Mouse (Mus musculus) neural tube, embryonic 15.5 days (tissue): Measurements from ENCODE around the gene Cdhr5. TPM values are rescaled to one million over a fixed set of nuclear protein-coding genes. Genes with fewer than 3 reads are reported as not detected.

ENCODE experiments used
- ATAC-seq: fragments of 200-750 bp; cut with Nextera tagmentation; 2 replicates; pipeline ENCODE4 v1.8.0; 2017; ENCODE audit warnings: mild to moderate bottlenecking, moderate TSS enrichment, moderate library complexity; ENCODE audit not compliant: low FRiP score
- H3K27ac ChIP-seq: fragments of 300-500 bp; sonication (generic); replicated peaks from 2 replicates; pipeline ENCODE4 v1.5.1; 2015; ENCODE audit warnings: mild to moderate bottlenecking, inconsistent platforms
- H3K27me3 ChIP-seq: fragments of 300-500 bp; sonication (generic); replicated peaks from 2 replicates; pipeline ENCODE4 v1.6.1; 2015; ENCODE audit warnings: inconsistent platforms
- H3K36me3 ChIP-seq: fragments of 300-500 bp; sonication (generic); 2 replicates; pipeline ENCODE4 v1.6.1; 2015; ENCODE audit warnings: inconsistent platforms
- H3K4me1 ChIP-seq: fragments of 300-500 bp; sonication (generic); 2 replicates; pipeline ENCODE4 v1.6.1; 2015; ENCODE audit warnings: inconsistent platforms
- H3K4me2 ChIP-seq: fragments of 300-500 bp; sonication (generic); 2 replicates; pipeline ENCODE4 v1.6.1; 2015; ENCODE audit warnings: inconsistent platforms, mild to moderate bottlenecking, moderate library complexity
- H3K4me3 ChIP-seq: fragments of 300-500 bp; sonication (generic); replicated peaks from 2 replicates; pipeline ENCODE4 v1.5.1; 2015; ENCODE audit warnings: mild to moderate bottlenecking, inconsistent platforms
- H3K9ac ChIP-seq: fragments of 300-500 bp; sonication (generic); replicated peaks from 2 replicates; pipeline ENCODE4 v1.6.1; 2015; ENCODE audit warnings: mild to moderate bottlenecking, inconsistent platforms
- H3K9me3 ChIP-seq: fragments of 300-500 bp; sonication (generic); replicated peaks from 2 replicates; pipeline ENCODE4 v1.6.1; 2016; ENCODE audit warnings: inconsistent platforms
- WGBS: fragments of 180-500 bp; shearing (Covaris S2); methylation state at CpG from one replicate; pipeline ENCODE4 v1.1.7; 2015; ENCODE audit warnings: mixed read lengths; 5-methylcytosine and 5-hydroxymethylcytosine counted together
- polyA plus RNA-seq: library from polyadenylated mRNA; unstranded; fragments of >200 nt; fragmentation: Nextera tagmentation; extraction: Ambion mirVana; gene quantifications from 2 replicates; pipeline ENCODE4 v1.2.1, GENCODE M21; 2015

Gene Cdhr5
- polyA plus RNA-seq, 1 experiment from 2014 or later, result not detected

GRCm38 (mm10) chr7:141231551-141231950, 45.0 kb downstream of the Cdhr5 start:
- 96% methylated on average over 10 of the region's 10 CpGs for WGBS
- Histone ChIP-seq H3K36me3 (peaks cover 53% of the 10 kb centered on the region), H3K27ac (no peak overlapping the region), H3K27me3 (no peaks in the 10 kb centered on the region), H3K4me2 (no peak overlapping the region), H3K9me3 (no peaks in the 10 kb centered on the region), H3K9ac (no peak overlapping the region), H3K4me1 (peaks cover 32% of the 10 kb centered on the region), H3K4me3 (no peak overlapping the region)
- ATAC-seq, result no peak

GRCm38 (mm10) chr7:141231111-141231510, 45.5 kb downstream of the Cdhr5 start:
- H3K9me3 ChIP-seq, result no peaks in the 10 kb centered on the region

GRCm38 (mm10) chr7:141230570-141230969, 46.0 kb downstream of the Cdhr5 start:
- Histone ChIP-seq H3K27me3 (no peaks in the 10 kb centered on the region), H3K9me3 (no peaks in the 10 kb centered on the region), H3K27ac (no peak overlapping the region), H3K36me3 (peaks cover 47% of the 10 kb centered on the region), H3K4me3 (peak overlapping the region; percentile 7; the same call in 1 of the 2 replicates), H3K9ac (no peak overlapping the region), H3K4me1 (peaks cover 32% of the 10 kb centered on the region), H3K4me2 (peak overlapping the region; percentile 83; the same call in 1 of the 2 replicates)
- no peak for ATAC-seq
- 97% methylated on average over 4 of the region's 4 CpGs for WGBS

More at GRCm38 (mm10) chr7:141231111-141231510, 45.5 kb downstream of the Cdhr5 start:
- Histone ChIP-seq H3K27me3 (no peaks in the 10 kb centered on the region), H3K9ac (no peak overlapping the region), H3K4me1 (peaks cover 32% of the 10 kb centered on the region), H3K4me2 (no peak overlapping the region), H3K4me3 (no peak overlapping the region), H3K36me3 (peaks cover 50% of the 10 kb centered on the region), H3K27ac (no peak overlapping the region)
- WGBS, result 92% methylated on average over 3 of the region's 3 CpGs
- ATAC-seq, result no peak

GRCm38 (mm10) chr7:141229702-141230101, 46.9 kb downstream of the Cdhr5 start:
- no peak for ATAC-seq
- H3K9me3 ChIP-seq, result no peaks in the 10 kb centered on the region
- WGBS, result 73% methylated on average over 6 of the region's 6 CpGs

GRCm38 (mm10) chr7:141228279-141229067, 48.1 kb downstream of the Cdhr5 start, which contains the start of gene Phrf1:
Phrf1 (plus strand) TSS chr7:141228784.
- Histone ChIP-seq H3K27ac (peak within 1 kb of the TSS; percentile 100), H3K4me1 (peaks cover 32% of the 10 kb centered on the region), H3K9me3 (no peaks in the 10 kb centered on the region), H3K36me3 (peaks cover 28% of the 10 kb centered on the region), H3K9ac (peak within 1 kb of the TSS; percentile 94), H3K4me2 (peak within 1 kb of the TSS; percentile 83), H3K27me3 (no peaks in the 10 kb centered on the region), H3K4me3 (peak within 1 kb of the TSS; percentile 90)
- WGBS, result under 1% methylated on average over 76 of the region's 76 CpGs
- peak; percentile 94 for ATAC-seq

More at GRCm38 (mm10) chr7:141229702-141230101, 46.9 kb downstream of the Cdhr5 start:
- H3K9ac ChIP-seq, result peak overlapping the region; percentile 94
- no peak overlapping the region for H3K27ac ChIP-seq
- peak overlapping the region; percentile 90 for H3K4me3 ChIP-seq
- no peaks in the 10 kb centered on the region for H3K27me3 ChIP-seq
- peaks cover 40% of the 10 kb centered on the region for H3K36me3 ChIP-seq
- H3K4me2 ChIP-seq, result peak overlapping the region; percentile 83
- H3K4me1 ChIP-seq, result peaks cover 32% of the 10 kb centered on the region

GRCm38 (mm10) chr7:141227796-141228195, 48.8 kb downstream of the Cdhr5 start:
- Histone ChIP-seq H3K4me2 (peak overlapping the region; percentile 83), H3K36me3 (peaks cover 21% of the 10 kb centered on the region), H3K4me1 (peaks cover 33% of the 10 kb centered on the region), H3K9me3 (no peaks in the 10 kb centered on the region), H3K4me3 (peak overlapping the region; percentile 90), H3K9ac (0 out of 2 replicates have a peak overlapping the region, but pooled peaks have one; percentile 94), H3K27me3 (no peaks in the 10 kb centered on the region), H3K27ac (peak overlapping the region; percentile 100)
- WGBS, result 87% methylated on average over 4 of the region's 4 CpGs
- ATAC-seq, result no peak

GRCm38 (mm10) chr7:141226535-141226934, 50.1 kb downstream of the Cdhr5 start:
- no peak for ATAC-seq
- Histone ChIP-seq H3K9ac (no peak overlapping the region), H3K4me2 (no peak overlapping the region), H3K36me3 (peaks cover 8% of the 10 kb centered on the region), H3K27me3 (no peaks in the 10 kb centered on the region), H3K4me1 (peaks cover 38% of the 10 kb centered on the region), H3K9me3 (no peaks in the 10 kb centered on the region), H3K4me3 (no peak overlapping the region), H3K27ac (no peak overlapping the region)
- WGBS, result 86% methylated on average over 6 of the region's 6 CpGs

GRCm38 (mm10) chr7:141222696-141223215, 53.8 kb downstream of the Cdhr5 start:
- no peaks in the 10 kb centered on the region for H3K27me3 ChIP-seq
- no peak for ATAC-seq
- peak overlapping the region; percentile 74 for H3K27ac ChIP-seq
- no peak overlapping the region for H3K9ac ChIP-seq
- peak overlapping the region; percentile 77 for H3K4me2 ChIP-seq
- peaks cover 23% of the 10 kb centered on the region for H3K4me1 ChIP-seq
- H3K4me3 ChIP-seq, result peak overlapping the region; percentile 41; the same call in 1 of the 2 replicates
- H3K9me3 ChIP-seq, result no peaks in the 10 kb centered on the region
- 0 out of 2 replicates have a peak, but pooled peaks cover 4% of the 10 kb centered on the region for H3K36me3 ChIP-seq
- 90% methylated on average over 4 of the region's 4 CpGs for WGBS

- 0 out of 2 replicates have a peak, but pooled peaks cover 4% of the 10 kb centered on the region for H3K36me3 ChIP-seq
- WGBS, result 6% methylated on average over 8 of the region's 8 CpGs
These were observed 54.5 kb downstream of the Cdhr5 start for GRCm38 (mm10) chr7:141222126-141222467.

GRCm38 (mm10) chr7:141221249-141222125, 55.1 kb downstream of the Cdhr5 start:
- 3% methylated on average over 44 of the region's 44 CpGs for WGBS
- Histone ChIP-seq H3K4me2 (peak overlapping the region; percentile 77), H3K4me1 (peaks cover 28% of the 10 kb centered on the region), H3K9ac (peak overlapping the region; percentile 47), H3K9me3 (no peaks in the 10 kb centered on the region), H3K27ac (peak overlapping the region; percentile 74), H3K4me3 (peak overlapping the region; percentile 41), H3K27me3 (no peaks in the 10 kb centered on the region), H3K36me3 (0 out of 2 replicates have a peak, but pooled peaks cover 4% of the 10 kb centered on the region)
- ATAC-seq, result peak; percentile 97

More at GRCm38 (mm10) chr7:141222126-141222467, 54.5 kb downstream of the Cdhr5 start:
- H3K9me3 ChIP-seq, result no peaks in the 10 kb centered on the region
- no peak for ATAC-seq
- no peaks in the 10 kb centered on the region for H3K27me3 ChIP-seq
- peak overlapping the region; percentile 74 for H3K27ac ChIP-seq
- peak overlapping the region; percentile 38; the same call in 1 of the 2 replicates for H3K9ac ChIP-seq
- H3K4me3 ChIP-seq, result peak overlapping the region; percentile 41
- H3K4me2 ChIP-seq, result peak overlapping the region; percentile 77
- H3K4me1 ChIP-seq, result peaks cover 24% of the 10 kb centered on the region

- H3K4me3 ChIP-seq, result no peak overlapping the region
- H3K4me2 ChIP-seq, result peak overlapping the region; percentile 77; the same call in 1 of the 2 replicates
- ATAC-seq, result no peak
- WGBS, result 84% methylated on average over 1 of the region's 1 CpGs
- no peak overlapping the region for H3K27ac ChIP-seq
- H3K9me3 ChIP-seq, result no peaks in the 10 kb centered on the region
- H3K36me3 ChIP-seq, result 0 out of 2 replicates have a peak, but pooled peaks cover 4% of the 10 kb centered on the region
- no peaks in the 10 kb centered on the region for H3K27me3 ChIP-seq
- H3K4me1 ChIP-seq, result peaks cover 35% of the 10 kb centered on the region
- no peak overlapping the region for H3K9ac ChIP-seq
These were observed 56.2 kb downstream of the Cdhr5 start for GRCm38 (mm10) chr7:141220377-141220776.
